Mouse (Mus musculus) Patski (cell line): ENCODE results near the gene Ambra1. TPM values are rescaled to one million over a fixed set of nuclear protein-coding genes. Genes with fewer than 3 reads are reported as not detected.

Experiments
- ATAC-seq: fragments of 100-300 bp; one replicate; pipeline ENCODE4 v1.8.0; 2021
- CTCF ChIA-PET: fragments of 350-600 bp; sonication (Branson Sonifier 250); formaldehyde crosslinking; loops from one replicate; lab custom pipeline; 2022; ENCODE audit warnings: inconsistent platforms; lab: Charles Lee
- POLR2A ChIA-PET: fragments of 350-600 bp; sonication (Branson Sonifier 250); formaldehyde crosslinking; loops from one replicate; lab custom pipeline; 2022; ENCODE audit warnings: antibody characterized with exemption, inconsistent platforms; lab: Charles Lee
- DNase-seq: peaks from one replicate; pipeline ENCODE4 v3.0.0-alpha.2; 2011; ENCODE audit warnings: low read depth, low spot score
- H3K27me3 ChIP-seq: fragments of 371-371 bp; one replicate; pipeline ENCODE4 v1.5.1; 2021
- CTCF ChIP-seq: fragments of 100-300 bp; IDR thresholded peaks from one replicate; pipeline ENCODE4 v1.5.1; 2021
- in situ Hi-C: fragments of 300-500 bp; cut with MboI; formaldehyde crosslinking; loops from 3 replicates; pipeline ENCODE4 v1.11.1; 2018; ENCODE audit warnings: low pct_unique_long_range_greater_than_20kb, mixed read lengths
- polyA plus RNA-seq: library from polyadenylated mRNA; unstranded; gene quantifications from one replicate; pipeline ENCODE4 v1.2.3, GENCODE M21; 2021

Ambra1 gene
- polyA plus RNA-seq, 1 experiment from 2014 or later = 27.5 TPM

- H3K27me3 ChIP-seq = no peaks in the 10 kb centered on the region
- ATAC-seq (no peak), DNase-seq (no peak)
- POLR2A ChIA-PET = interaction anchor here (0.7 to 1.0 kb wide), 2 partner anchors 34 to 94 kb away, joined by 3 read pairs; no protein-coding TSS in a partner anchor
- no peak for TF ChIP-seq CTCF
- CTCF ChIA-PET = no interaction called here
- in situ Hi-C loops = no loop called here
Observed at GRCm38 (mm10) chr2:91870754-91871153, 140.8 kb downstream of the Ambra1 start.

DNA sequence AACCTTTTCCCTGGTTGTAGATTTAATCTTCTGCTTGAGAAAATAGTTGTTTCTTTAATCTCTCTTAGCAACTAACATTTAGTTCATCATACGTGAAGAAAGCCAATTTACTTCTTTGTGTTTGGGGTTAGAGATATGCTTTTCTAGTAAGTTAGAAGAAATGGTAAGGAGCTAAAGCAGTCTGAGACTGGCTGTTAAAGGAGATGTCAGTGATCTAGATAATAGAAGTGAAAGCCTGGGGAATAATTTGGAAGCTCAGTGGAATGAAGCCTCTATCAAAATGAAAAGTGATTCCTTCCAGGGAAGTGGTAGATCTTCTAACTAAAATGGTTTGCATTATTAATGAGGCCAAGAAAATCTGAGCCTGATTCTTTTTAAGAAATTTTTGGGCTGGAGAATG, 141.3 kb downstream of the Ambra1 start:
- no peak for DNase-seq
- in situ Hi-C loops = no loop called here
- ChIA-PET CTCF (no interaction called here), POLR2A (interaction anchor here (0.7 to 1.0 kb wide), 2 partner anchors 34 to 94 kb away, joined by 3 read pairs; no protein-coding TSS in a partner anchor)
- no peaks in the 10 kb centered on the region for H3K27me3 ChIP-seq
- TF ChIP-seq CTCF = no peak
- no peak for ATAC-seq

DNA sequence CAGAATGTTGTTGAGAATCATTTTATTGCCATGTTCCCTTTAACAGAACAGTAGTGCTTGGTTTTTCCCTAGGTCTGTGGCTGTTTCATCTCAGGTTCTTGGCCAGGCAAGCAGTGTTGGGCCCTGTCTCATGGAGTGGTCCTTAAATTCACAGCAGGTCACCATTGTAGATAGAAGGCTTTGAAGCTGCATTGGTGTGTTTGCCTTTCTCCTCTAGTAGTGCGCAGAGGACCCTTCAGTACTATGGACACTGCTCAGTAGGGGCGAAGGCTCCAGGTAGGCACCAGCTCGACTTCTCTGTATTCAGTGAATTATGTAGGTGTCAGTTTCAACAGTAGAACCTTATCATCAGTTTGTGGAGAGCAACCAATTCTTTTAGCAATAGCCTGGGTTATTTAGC, 142.7 kb downstream of the Ambra1 start:
- CTCF ChIA-PET = no interaction called here
- no peak for ATAC-seq
- in situ Hi-C loops = no loop called here
- no peak for DNase-seq
- TF ChIP-seq CTCF = no peak
- no peaks in the 10 kb centered on the region for H3K27me3 ChIP-seq
- POLR2A ChIA-PET = no interaction called here

GRCm38 (mm10) chr2:91876000-91876805, 146.3 kb downstream of the Ambra1 start:
- in situ Hi-C loops = no loop called here
- ATAC-seq = no peak
- DNase-seq = no peak
- ChIA-PET POLR2A (no interaction called here), CTCF (no interaction called here)
- H3K27me3 ChIP-seq = no peaks in the 10 kb centered on the region
- no peak for TF ChIP-seq CTCF

DNA sequence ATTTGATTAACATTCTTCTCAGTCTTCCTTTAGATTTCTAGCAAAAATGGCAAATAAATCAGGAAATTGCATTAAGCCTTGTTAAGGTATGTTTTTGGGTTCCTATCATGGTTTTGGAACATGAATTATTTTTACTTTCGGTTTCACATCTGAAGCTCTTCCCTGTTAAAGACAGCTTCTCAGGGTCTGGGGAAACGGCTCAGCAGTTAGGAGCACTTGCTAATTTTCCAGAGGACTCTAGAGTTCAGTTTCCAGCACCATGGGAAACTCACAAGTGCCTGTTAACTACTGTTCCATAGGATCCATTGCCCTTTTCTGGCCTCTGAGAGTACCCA, 146.8 kb downstream of the Ambra1 start:
- POLR2A ChIA-PET = no interaction called here

GRCm38 (mm10) chr2:91878387-91879180, 148.7 kb downstream of the Ambra1 start:
- TF ChIP-seq CTCF = no peak
- ChIA-PET CTCF (interaction anchor here (0.9 kb wide), 1 partner anchor 10 kb away, joined by 3 read pairs; no protein-coding TSS in a partner anchor), POLR2A (interaction anchor here (0.7 to 1.1 kb wide), 3 partner anchors 9 to 591 kb away, joined by 3 read pairs; no protein-coding TSS in a partner anchor)
- DNase-seq = no peak
- no peak for ATAC-seq
- in situ Hi-C loops = no loop called here
- H3K27me3 ChIP-seq = no peaks in the 10 kb centered on the region

More for the DNA sequence above, 146.8 kb downstream of the Ambra1 start:
- H3K27me3 ChIP-seq = no peaks in the 10 kb centered on the region
- no peak for TF ChIP-seq CTCF
- no peak for DNase-seq
- CTCF ChIA-PET = no interaction called here
- ATAC-seq = no peak
- in situ Hi-C loops = no loop called here

DNA sequence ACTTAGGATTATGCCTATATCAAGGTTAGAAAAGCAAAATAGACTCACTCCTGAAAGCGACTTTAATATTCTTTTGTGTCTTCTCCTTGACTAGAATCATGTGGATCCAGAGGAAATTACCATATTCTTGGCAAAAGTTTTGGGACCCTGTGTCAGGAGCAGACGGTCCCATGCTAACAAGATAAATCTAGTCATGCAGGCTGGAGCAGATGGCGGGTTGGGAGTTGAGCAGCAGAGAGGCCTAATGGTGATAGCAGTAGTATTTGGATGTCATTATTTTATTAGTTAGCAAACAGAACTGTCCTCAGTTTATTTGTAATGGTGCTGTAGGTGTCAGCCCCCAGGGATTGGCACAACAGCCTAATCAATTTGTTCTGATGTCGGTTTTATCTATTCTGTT, 154.0 kb downstream of the Ambra1 start:
- DNase-seq = no peak
- in situ Hi-C loops = no loop called here
- ChIA-PET CTCF (interaction anchor here (1.0 kb wide), 1 partner anchor 10 kb away, joined by 3 read pairs; no protein-coding TSS in a partner anchor), POLR2A (no interaction called here)
- no peak for TF ChIP-seq CTCF
- no peak for ATAC-seq
- no peaks in the 10 kb centered on the region for H3K27me3 ChIP-seq

DNA sequence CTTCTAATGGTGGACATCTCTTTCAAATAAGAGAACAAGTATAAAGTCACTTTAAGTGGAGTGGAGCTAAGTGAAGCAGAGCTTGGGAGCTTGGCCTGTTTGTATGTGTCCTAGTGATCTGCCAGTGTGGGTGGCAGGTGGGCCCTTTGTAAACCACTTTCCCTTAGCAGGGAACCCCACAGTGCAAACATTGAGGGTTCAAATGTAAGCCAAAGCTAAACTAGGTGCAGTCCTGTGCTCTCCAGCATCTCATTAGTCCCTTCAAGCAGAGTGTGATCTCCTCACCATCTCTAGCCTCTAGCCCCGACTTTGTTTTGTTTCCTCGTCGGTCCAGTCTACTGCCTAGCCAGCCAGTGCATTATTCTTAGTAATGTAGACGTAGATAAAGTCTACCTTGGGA, 154.7 kb downstream of the Ambra1 start:
- in situ Hi-C loops = no loop called here
- POLR2A ChIA-PET = interaction anchor here (0.5 kb wide), 1 partner anchor 92 kb away, joined by 4 read pairs; no protein-coding TSS in a partner anchor
- H3K27me3 ChIP-seq = no peaks in the 10 kb centered on the region
- no peak for TF ChIP-seq CTCF
- CTCF ChIA-PET = interaction anchor here (1.0 kb wide), 1 partner anchor 9 kb away, joined by 3 read pairs; no protein-coding TSS in a partner anchor
- DNase-seq (no peak), ATAC-seq (no peak)

DNA sequence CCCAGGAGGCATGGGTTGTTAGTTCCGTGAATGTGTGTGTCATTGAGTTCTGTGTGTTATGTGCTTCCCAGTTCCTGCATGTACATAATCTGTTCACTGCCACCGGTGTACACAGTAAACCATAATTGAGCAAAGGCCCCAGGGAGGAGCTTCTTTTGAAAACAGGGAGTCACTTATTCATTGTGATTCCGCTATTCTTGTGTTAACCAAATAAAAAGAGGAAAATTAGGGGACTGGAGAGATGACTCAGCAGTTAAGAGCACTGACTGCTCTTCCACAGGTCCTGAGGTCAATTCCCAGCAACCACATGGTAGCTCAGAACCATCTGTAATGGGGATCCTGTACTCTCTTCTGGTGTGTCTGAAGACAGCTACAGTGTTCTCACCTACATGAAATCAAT, 164.8 kb downstream of the Ambra1 start:
- no peak for DNase-seq
- in situ Hi-C loops = no loop called here
- TF ChIP-seq CTCF = no peak
- ATAC-seq = no peak
- no peaks in the 10 kb centered on the region for H3K27me3 ChIP-seq
- ChIA-PET POLR2A (interaction anchor here (0.6 kb wide), 1 partner anchor 59 kb away, joined by 3 read pairs; no protein-coding TSS in a partner anchor), CTCF (no interaction called here)

DNA sequence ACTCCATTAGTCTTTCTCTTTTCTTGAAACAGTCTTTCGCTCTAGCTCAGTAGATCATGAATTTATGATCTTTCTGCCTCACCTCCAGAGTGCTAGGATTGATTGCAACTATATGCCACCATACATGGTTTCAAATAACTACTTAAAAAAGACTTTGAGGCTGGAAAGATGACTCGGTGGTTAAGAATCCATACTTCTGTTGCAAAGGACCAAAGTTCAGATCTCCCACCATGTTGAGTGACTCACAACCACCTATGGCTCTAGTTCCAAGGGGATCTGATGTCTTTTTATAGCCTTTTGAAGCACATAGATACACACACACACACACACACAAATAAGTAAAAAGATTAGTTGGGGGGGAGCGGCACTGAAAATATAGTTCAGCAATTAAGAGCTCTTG, 165.5 kb downstream of the Ambra1 start:
- ChIA-PET POLR2A (interaction anchor here (0.7 kb wide), 1 partner anchor 76 kb away, joined by 3 read pairs; no protein-coding TSS in a partner anchor), CTCF (no interaction called here)
- no peak for ATAC-seq
- in situ Hi-C loops = no loop called here
- DNase-seq = no peak
- no peaks in the 10 kb centered on the region for H3K27me3 ChIP-seq
- no peak for TF ChIP-seq CTCF

- no peak for DNase-seq
Observed at GRCm38 (mm10) chr2:91897968-91898367, 168.0 kb downstream of the Ambra1 start.

More at GRCm38 (mm10) chr2:91897968-91898367, 168.0 kb downstream of the Ambra1 start:
- no peak for ATAC-seq
- no peak for TF ChIP-seq CTCF
- CTCF ChIA-PET = no interaction called here
- in situ Hi-C loops = no loop called here
- H3K27me3 ChIP-seq = no peaks in the 10 kb centered on the region
- POLR2A ChIA-PET = no interaction called here
